Mouse (Mus musculus) intestine, postnatal 0 days (tissue): ENCODE data around the gene Fto. TPM values are rescaled to one million over a fixed set of nuclear protein-coding genes. Genes with fewer than 3 reads are reported as not detected.

Source experiments
- ATAC-seq: fragments of 200-750 bp; cut with Nextera tagmentation; 2 replicates; pipeline ENCODE4 v1.8.0; 2017; ENCODE audit warnings: mild to moderate bottlenecking, moderate TSS enrichment, moderate library complexity
- H3K27ac ChIP-seq: fragments of 300-500 bp; sonication (generic); 2 replicates; pipeline ENCODE4 v1.5.1; 2014; ENCODE audit warnings: mild to moderate bottlenecking, low read depth, low read length, moderate library complexity
- H3K27me3 ChIP-seq: fragments of 300-500 bp; sonication (generic); replicated peaks from 2 replicates; pipeline ENCODE4 v1.6.1; 2014; ENCODE audit warnings: low read length, mixed read lengths; ENCODE audit not compliant: control insufficient read depth, insufficient read depth
- H3K36me3 ChIP-seq: fragments of 300-500 bp; sonication (generic); 2 replicates; pipeline ENCODE4 v1.6.1; 2014; ENCODE audit warnings: mild to moderate bottlenecking, moderate library complexity; ENCODE audit not compliant: control insufficient read depth, insufficient read depth
- H3K4me1 ChIP-seq: fragments of 300-500 bp; sonication (generic); replicated peaks from 2 replicates; pipeline ENCODE4 v1.6.1; 2014; ENCODE audit warnings: antibody characterized with exemption, low read length, mixed read lengths; ENCODE audit not compliant: control insufficient read depth, insufficient read depth
- H3K4me2 ChIP-seq: fragments of 300-500 bp; sonication (generic); replicated peaks from 2 replicates; pipeline ENCODE4 v1.6.1; 2014; ENCODE audit warnings: low read depth, mild to moderate bottlenecking, moderate library complexity
- H3K4me3 ChIP-seq: fragments of 300-500 bp; sonication (generic); 2 replicates; pipeline ENCODE4 v1.5.1; 2014; ENCODE audit warnings: low read depth, low read length
- H3K9ac ChIP-seq: fragments of 300-500 bp; sonication (generic); 2 replicates; pipeline ENCODE4 v1.6.1; 2014; ENCODE audit warnings: mild to moderate bottlenecking, low read depth, low read length
- H3K9me3 ChIP-seq: fragments of 300-500 bp; sonication (generic); 2 replicates; pipeline ENCODE4 v1.6.1; 2016; ENCODE audit warnings: mixed run types; ENCODE audit not compliant: control insufficient read depth
- CTCF ChIP-seq: sonication (generic); IDR thresholded peaks from 2 replicates; pipeline ENCODE4 v1.5.1; 2016; ENCODE audit warnings: low read depth, mild to moderate bottlenecking, control low read depth, antibody characterized with exemption, moderate library complexity
- WGBS: fragments of 180-500 bp; shearing (Covaris S2); extraction: QIAGEN DNeasy Blood & Tissue Kit; methylation state at CpG from one replicate; pipeline ENCODE4 v1.1.7; 2014; 5-methylcytosine and 5-hydroxymethylcytosine counted together
- polyA plus RNA-seq: library from polyadenylated mRNA; unstranded; fragments of >200 nt; fragmentation: Nextera tagmentation; extraction: Ambion mirVana; gene quantifications from 2 replicates; pipeline ENCODE4 v1.2.1, GENCODE M21; 2015

The Fto gene
- polyA plus RNA-seq, 1 experiment from 2014 or later: 21.7 TPM

DNA sequence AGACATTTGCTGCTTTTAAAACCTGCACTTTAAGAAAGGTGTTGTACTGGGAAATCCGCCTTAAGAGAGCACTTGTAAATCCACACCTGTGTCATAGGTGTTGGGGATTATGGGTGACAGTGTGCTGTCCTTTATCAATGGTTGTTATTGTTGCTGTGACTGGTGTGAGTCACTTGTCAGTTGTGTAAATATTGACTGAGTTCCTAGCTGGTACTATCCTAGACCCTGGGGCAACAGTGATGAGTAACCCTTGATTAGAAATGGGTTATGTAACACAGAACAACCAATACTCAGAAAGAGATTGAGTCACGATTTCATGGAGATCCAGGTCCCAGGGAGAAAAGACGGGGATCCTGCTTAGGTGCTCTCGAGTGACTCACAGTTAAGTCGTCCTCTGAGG, 216.4 kb downstream of the Fto start:
- H3K4me1 ChIP-seq: 0 out of 2 replicates have a peak, but pooled peaks cover 6% of the 10 kb centered on the region
- no peak overlapping the region for H3K27ac ChIP-seq
- no peak overlapping the region for H3K4me2 ChIP-seq
- no peaks in the 10 kb centered on the region; the same call in 1 of the 2 replicates for H3K9me3 ChIP-seq
- H3K27me3 ChIP-seq: no peaks in the 10 kb centered on the region
- no peak for TF ChIP-seq CTCF
- no peak overlapping the region for H3K9ac ChIP-seq
- ATAC-seq: peak; percentile 54; the same call in 1 of the 2 replicates
- peaks cover 3% of the 10 kb centered on the region; the same call in 1 of the 2 replicates for H3K36me3 ChIP-seq
- no peak overlapping the region for H3K4me3 ChIP-seq
- WGBS: 68% methylated on average over 5 of the region's 5 CpGs

DNA sequence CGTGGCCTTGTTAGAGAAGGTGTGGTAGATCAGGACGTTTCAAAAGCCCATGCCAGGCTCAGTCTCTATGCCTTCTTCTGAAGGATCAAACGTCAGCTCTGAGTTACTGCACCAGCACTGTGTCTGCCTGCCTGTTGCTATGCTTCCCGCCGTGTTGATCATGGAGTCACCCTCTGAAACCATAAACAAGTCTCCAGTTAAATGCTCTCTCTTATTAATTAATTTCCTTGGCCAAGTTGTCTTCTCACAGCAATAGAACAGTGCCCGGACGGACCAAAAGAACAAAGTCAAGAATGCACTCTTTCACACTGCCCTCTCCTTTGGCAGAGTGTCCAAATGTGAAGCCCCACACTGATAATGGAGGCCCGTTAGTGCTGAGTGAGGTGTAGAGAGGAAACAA, 217.3 kb downstream of the Fto start:
- Histone ChIP-seq H3K4me1 (0 out of 2 replicates have a peak, but pooled peaks cover 6% of the 10 kb centered on the region), H3K4me3 (no peak overlapping the region), H3K36me3 (no peaks in the 10 kb centered on the region; the same call in 1 of the 2 replicates), H3K4me2 (no peak overlapping the region), H3K9ac (no peak overlapping the region), H3K9me3 (no peaks in the 10 kb centered on the region; the same call in 1 of the 2 replicates), H3K27ac (no peak overlapping the region), H3K27me3 (no peaks in the 10 kb centered on the region)
- WGBS: 86% methylated on average over 8 of the region's 8 CpGs
- TF ChIP-seq CTCF: no peak
- ATAC-seq: no peak

DNA sequence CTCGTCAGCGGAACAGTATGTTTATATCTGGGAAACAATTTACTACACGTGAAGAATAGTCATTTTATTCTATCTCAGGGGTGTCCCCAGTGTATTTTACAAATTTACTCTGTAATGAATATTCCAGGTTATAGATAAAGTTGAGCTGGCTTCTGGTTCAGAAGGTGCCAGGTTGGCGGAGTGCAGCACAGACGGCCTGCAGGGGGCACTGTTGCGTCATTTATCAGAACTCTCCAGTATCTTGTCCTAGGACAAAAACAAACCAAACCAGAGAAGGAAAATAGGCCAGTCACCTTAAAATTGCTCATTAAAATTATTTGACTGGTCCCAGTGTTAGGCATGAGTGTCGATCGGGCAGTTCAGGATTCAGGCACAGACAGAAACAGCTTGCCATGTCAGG, 218.6 kb downstream of the Fto start:
- Histone ChIP-seq H3K4me3 (no peak overlapping the region), H3K27ac (no peak overlapping the region), H3K9me3 (no peaks in the 10 kb centered on the region; the same call in 1 of the 2 replicates), H3K36me3 (no peaks in the 10 kb centered on the region; the same call in 1 of the 2 replicates), H3K27me3 (no peaks in the 10 kb centered on the region), H3K4me1 (0 out of 2 replicates have a peak, but pooled peaks cover 6% of the 10 kb centered on the region), H3K9ac (no peak overlapping the region), H3K4me2 (no peak overlapping the region)
- TF ChIP-seq CTCF: peak; percentile 81
- peak; percentile 40; the same call in 1 of the 2 replicates for ATAC-seq
- 35% methylated on average over 8 of the region's 8 CpGs for WGBS

DNA sequence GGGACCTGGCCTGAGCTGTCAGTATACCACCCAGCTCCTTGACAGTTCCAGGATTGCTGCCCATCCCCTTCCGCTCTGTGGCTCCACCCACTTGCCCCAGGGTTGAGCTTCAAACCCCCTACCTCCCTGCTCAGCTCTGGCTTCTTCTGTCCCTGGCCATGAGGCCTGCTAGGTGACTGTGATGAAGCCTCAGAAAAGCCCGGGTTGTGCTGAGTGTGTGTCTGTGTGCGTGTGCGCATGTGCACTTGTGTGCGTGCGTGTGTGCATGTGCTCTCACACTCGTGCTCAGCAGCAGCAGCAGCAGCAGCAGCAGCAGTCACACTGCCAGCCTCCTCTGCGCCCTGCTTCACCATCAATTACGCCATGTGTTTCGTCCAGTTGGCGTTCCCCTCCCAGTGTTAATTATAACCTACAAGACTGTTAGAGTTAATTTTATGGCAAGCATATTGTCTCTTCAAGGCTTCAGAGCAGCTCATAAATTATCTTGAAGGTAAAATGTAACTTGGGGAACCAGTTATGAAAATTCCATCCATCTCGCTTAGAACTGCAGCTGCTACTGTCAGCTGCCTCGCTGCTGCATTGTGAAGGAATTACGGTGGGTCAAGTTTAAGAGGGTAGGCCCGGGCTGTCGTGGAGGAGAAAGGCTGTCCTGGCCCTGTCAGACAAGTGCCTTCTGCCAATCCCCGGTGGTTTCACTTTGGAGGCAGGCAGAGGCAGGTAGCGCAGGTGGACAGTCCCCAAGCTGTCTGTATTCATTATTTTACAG, 219.5 kb downstream of the Fto start:
- Histone ChIP-seq H3K36me3 (no peaks in the 10 kb centered on the region; the same call in 1 of the 2 replicates), H3K27me3 (no peaks in the 10 kb centered on the region), H3K9me3 (no peaks in the 10 kb centered on the region; the same call in 1 of the 2 replicates), H3K27ac (no peak overlapping the region), H3K4me2 (no peak overlapping the region), H3K4me3 (no peak overlapping the region), H3K4me1 (0 out of 2 replicates have a peak, but pooled peaks cover 6% of the 10 kb centered on the region), H3K9ac (no peak overlapping the region)
- WGBS: 64% methylated on average over 18 of the region's 18 CpGs
- ATAC-seq: no peak; the same call in 1 of the 2 replicates
- TF ChIP-seq CTCF: no peak

DNA sequence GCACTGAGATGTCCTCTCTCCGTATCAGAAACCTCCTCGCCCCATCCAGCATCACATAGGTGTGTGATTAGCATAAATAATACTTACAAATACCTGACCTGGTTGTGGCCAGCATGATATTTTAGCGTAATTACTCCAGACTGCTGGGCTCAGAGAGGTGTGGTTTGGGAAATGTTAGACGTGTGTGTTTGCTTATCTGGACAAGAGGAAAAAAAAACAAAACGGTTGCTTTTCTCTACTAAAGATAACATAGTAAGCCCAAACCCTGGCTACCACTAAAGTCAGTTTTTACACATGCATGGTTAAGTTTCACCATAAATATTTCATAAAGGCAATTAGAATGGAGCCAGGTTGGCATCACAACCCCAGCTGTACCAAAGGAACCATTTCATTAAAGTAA, 221.4 kb downstream of the Fto start:
- Histone ChIP-seq H3K27ac (no peak overlapping the region), H3K9ac (no peak overlapping the region), H3K36me3 (no peaks in the 10 kb centered on the region; the same call in 1 of the 2 replicates), H3K27me3 (no peaks in the 10 kb centered on the region), H3K9me3 (no peaks in the 10 kb centered on the region; the same call in 1 of the 2 replicates), H3K4me1 (0 out of 2 replicates have a peak, but pooled peaks cover 2% of the 10 kb centered on the region), H3K4me2 (no peak overlapping the region), H3K4me3 (no peak overlapping the region)
- ATAC-seq: no peak
- no peak for TF ChIP-seq CTCF
- 73% methylated on average over 5 of the region's 5 CpGs for WGBS

DNA sequence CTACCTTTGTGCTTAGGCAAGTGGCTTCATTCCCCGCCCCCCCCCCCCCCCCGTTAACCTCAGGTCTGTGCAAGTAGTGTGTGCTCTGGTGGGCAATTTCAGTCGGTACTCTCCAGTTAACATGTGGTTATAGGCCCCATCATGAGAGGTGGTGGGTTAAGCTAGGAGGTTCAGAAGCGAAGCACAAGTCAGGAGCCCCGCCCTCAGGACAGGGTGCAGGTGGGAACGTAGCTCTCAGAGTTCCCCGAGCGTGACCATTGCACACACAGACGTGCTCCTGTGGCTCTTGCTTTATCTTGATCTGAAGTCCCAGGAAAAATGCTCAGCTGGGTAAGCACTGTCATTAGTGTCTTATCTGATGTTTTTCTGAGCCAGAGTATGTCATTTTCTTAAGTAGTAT, 224.8 kb downstream of the Fto start:
- H3K4me2 ChIP-seq: no peak overlapping the region
- no peak for ATAC-seq
- H3K9ac ChIP-seq: no peak overlapping the region
- no peaks in the 10 kb centered on the region for H3K27me3 ChIP-seq
- H3K36me3 ChIP-seq: no peaks in the 10 kb centered on the region
- no peak overlapping the region for H3K27ac ChIP-seq
- H3K4me3 ChIP-seq: no peak overlapping the region
- no peak for TF ChIP-seq CTCF
- H3K9me3 ChIP-seq: no peaks in the 10 kb centered on the region
- WGBS: 61% methylated on average over 9 of the region's 9 CpGs
- H3K4me1 ChIP-seq: no peaks in the 10 kb centered on the region
